Mouse (Mus musculus): Measurements from ENCODE around the gene Sec31b.

The Sec31b gene

GRCm38 (mm10) chr19:44545321-44546041 is at the start of gene Sec31b:
Gene Sec31b, minus strand, starts transcription at chr19:44545864.
- peak; percentile 18 for DNase-seq (ENCODE audit: extremely low read depth, insufficient read length, low spot score)

- DNase-seq (ENCODE audit: extremely low read depth, insufficient read length, low spot score): no peak
These were observed 48.5 kb upstream of the Sec31b start for GRCm38 (mm10) chr19:44594180-44594579.

- DNase-seq (ENCODE audit: extremely low read depth, insufficient read length, low spot score): no peak
These were observed 46.0 kb upstream of the Sec31b start for GRCm38 (mm10) chr19:44591638-44592037.

DNA sequence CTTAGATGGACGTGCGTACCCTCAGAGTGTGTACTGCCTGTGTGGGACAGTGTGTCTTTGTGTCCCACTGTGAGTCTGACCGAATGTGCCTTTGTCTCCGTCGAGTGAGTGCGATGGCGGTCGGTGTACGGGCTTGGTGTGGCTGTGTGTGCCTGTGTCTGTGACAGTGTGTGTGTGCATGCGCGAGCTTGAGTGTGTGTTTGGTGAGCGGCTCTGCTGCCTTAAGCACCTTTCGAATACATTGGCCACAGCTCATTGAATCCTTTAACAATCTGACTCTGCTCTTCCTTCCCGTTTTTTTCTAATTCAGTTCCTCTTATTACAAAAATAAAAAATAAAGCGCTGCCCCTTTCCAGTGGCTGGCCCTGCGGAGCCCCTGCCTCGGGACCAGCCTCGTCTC is 45.3 kb upstream of the Sec31b start:
- no peak for DNase-seq (ENCODE audit: extremely low read depth, insufficient read length, low spot score)

GRCm38 (mm10) chr19:44589591-44590223 is 44.0 kb upstream of the Sec31b start:
- DNase-seq (ENCODE audit: extremely low read depth, insufficient read length, low spot score): no peak

- no peak for DNase-seq (ENCODE audit: extremely low read depth, insufficient read length, low spot score)
These were observed 42.4 kb upstream of the Sec31b start for GRCm38 (mm10) chr19:44588036-44588435.

GRCm38 (mm10) chr19:44582638-44583309 is 37.1 kb upstream of the Sec31b start:
- DNase-seq (ENCODE audit: extremely low read depth, insufficient read length, low spot score): peak; percentile 76

DNA sequence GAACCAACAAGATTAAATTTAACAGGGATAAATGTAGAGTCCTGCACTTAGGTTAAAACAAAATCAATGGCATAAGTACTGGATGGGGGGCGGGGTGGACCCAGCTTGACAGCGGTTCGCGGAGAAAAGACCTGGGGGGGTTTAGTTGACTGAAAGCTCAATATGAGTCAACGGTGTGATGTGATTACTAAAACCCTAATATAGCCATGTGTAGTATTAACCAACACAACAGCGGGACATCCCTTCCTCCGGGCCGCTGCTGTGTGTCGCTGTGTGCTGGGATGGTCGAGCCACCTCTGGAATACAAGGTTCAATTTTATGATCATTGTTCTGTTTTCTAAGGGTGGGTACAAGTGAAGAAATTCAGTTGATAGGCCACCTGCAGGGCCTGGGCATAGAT is 36.4 kb upstream of the Sec31b start:
- DNase-seq (ENCODE audit: extremely low read depth, insufficient read length, low spot score): no peak

- no peak for DNase-seq (ENCODE audit: extremely low read depth, insufficient read length, low spot score)
These were observed 32.4 kb upstream of the Sec31b start for GRCm38 (mm10) chr19:44578038-44578437.

- no peak for DNase-seq (ENCODE audit: extremely low read depth, insufficient read length, low spot score)
These were observed 30.6 kb upstream of the Sec31b start for GRCm38 (mm10) chr19:44576275-44576674.

DNA sequence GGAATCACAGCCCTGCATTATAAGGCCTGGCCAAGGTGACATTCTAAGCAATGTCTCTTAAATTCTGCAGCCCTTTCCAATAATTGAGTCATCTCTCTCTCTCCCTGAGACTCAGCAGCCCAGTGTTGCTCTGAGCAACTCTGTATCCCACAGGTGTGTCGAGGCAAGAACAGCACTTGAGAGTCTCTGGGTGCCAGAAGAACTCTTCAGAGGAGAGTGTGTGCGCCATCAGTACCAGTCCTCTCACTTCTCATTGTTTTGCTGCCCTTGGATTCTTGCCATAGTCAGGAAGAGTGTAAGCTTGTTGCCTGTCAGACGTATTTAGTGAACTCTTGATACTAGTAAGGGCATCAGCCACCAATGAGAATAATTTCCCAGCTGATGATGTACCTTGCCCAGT is 22.1 kb upstream of the Sec31b start:
- DNase-seq (ENCODE audit: extremely low read depth, insufficient read length, low spot score): no peak

- DNase-seq (ENCODE audit: extremely low read depth, insufficient read length, low spot score): no peak
These were observed 18.3 kb upstream of the Sec31b start for GRCm38 (mm10) chr19:44564006-44564405.

DNA sequence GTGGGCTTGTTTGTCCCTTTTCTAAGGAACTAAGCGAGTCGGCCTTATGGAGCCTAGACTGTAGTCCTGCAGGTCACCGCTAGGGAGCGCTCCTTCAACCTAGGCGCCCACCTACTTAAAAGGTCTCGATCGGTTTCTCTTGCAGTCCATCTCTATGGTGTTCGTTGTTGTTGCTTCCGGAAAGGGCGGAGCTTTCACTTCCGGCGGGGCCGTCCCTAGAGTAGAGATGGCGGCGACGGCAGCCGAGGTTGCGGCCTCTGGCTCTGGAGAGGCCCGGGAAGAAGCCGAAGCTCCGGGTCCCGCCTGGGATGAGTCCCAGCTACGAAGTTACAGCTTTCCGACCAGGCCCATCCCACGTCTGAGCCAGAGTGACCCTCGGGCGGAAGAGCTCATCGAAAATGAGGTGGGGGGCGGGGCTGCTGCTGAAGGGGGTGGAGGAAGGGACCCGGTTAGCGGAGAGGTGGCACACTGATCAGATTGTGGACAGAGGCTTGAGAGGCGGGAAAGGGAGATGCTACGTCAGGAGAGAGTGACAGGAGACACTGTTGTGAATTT is 17.1 kb upstream of the Sec31b start, which contains the start of gene Hif1an:
Hif1an (plus strand) TSS at position 199 of the 555 bp plus-strand sequence.
- peak; percentile 88 for DNase-seq (ENCODE audit: extremely low read depth, insufficient read length, low spot score)

DNA sequence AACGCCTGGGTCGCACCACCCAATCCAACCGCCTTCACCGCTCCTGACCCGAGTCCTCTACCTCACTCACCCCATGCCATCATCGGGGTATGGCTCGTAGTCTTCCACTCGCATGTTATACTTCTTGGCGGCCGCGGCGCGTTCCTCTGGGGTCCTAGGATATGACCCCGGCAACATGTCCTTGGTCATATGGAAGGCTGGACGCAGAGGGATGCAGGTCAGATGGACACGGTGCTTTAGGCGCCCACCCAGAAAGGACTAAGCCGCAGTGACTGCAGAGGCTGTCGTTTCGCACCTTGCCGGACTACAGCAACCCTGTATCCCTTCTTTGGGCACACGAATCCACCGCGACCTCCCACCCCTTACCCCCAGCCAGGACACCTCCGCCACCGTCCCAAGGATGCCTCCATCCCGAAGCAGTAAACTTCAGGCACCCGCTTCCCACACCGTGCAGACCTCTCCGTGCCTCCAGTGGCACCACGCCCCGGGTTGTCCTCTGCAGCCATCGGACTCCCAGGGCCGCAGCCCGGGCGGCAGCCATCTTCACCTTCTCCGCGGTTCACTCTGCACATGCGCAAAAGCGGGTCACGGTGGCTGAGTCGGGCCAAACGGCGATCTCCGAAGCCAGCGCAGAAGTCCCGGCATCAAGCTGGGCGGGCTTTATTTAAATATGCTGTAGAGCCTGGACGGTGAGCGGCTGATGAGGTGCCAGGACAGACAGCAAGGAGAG is 9.4 kb upstream of the Sec31b start, which contains the start of gene Ndufb8:
Ndufb8 (minus strand) TSS at position 580 of the 730 bp plus-strand sequence.
- peak; percentile 91 for DNase-seq (ENCODE audit: extremely low read depth, insufficient read length, low spot score)

DNA sequence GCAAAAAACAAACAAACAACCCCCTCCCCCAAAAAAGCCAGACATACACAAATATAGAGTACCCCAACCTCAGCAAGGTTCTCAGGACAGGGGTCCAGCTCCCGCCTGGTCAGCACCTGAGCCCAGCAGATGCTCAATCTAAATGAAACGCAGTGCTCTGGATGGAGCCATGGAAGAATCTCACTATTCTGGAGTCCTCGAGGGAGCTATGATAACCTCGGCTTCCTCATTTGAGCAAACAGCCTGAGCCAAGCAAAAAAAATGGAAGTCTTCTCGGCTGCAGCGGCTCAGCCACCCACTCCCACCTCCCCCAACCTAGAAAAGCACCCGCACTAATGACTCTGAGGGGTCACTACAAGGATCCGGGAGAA is 8.8 kb upstream of the Sec31b start:
- peak; percentile 28 for DNase-seq (ENCODE audit: extremely low read depth, insufficient read length, low spot score)

- DNase-seq (ENCODE audit: extremely low read depth, insufficient read length, low spot score): no peak
These were observed 7.6 kb upstream of the Sec31b start for GRCm38 (mm10) chr19:44553286-44553685.

DNA sequence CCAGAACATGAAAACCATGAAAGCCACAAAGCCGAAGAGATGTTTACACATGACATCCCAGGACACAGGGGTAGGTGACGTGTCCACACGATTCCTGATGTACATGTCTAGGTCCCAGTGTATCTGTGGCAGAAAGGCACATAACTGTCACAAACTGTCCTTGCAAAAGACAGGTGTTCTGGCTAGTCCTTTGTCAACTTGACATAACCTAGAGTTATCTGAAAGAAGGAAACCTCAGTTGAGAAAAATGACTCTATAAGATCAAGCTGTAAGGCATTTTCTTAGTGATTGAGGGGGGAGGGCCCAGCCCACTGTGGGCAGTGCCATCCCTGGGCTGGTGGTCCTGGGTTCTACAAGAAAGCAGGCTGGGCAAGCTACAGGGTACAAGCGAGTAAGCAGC is 7.1 kb upstream of the Sec31b start, which contains the start of gene Gm20538:
Gm20538 (minus strand) TSS at position 101 of the 400 bp plus-strand sequence.
- no peak for DNase-seq (ENCODE audit: extremely low read depth, insufficient read length, low spot score)

DNA sequence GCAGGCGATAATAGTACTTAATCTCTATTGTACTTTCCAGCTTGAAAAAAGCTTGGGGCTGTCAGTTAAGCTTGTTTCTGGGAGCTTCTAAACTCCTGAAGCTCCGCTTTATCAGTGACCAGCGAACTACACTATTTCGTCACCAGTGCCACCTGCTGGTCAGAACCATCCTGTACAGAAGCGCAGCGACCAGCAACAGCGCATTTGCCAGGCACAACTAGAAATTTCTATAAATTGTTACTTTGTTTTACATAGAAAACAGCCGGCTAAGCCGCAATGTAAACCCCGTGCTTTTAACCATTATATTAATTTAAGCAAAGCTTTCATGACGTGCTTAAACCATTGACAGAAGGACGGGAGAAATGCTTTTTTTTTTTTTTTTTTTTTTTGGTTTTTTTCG is 889 bp downstream of the Sec31b start:
- peak; percentile 27 for DNase-seq (ENCODE audit: extremely low read depth, insufficient read length, low spot score)

DNA sequence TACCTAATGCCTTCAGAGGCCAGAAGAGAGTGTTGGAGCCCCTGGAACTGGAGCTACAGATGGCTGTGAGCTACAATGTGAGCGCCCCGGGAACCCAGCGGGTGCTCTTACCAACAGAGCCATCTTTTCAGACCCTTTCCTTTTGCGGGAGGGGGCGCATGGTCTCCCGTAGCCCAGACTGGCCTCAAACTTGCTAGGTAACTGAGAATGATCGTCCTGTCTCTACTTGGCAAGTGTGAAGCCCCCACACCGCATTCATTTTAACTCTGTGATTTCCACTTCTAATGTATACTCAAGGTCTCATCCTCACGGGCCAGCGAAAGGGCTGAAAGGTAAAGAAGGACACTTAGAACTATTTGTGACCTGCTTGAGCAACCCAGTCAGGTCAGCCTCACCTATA is 1.3 kb downstream of the Sec31b start:
- DNase-seq (ENCODE audit: extremely low read depth, insufficient read length, low spot score): no peak

- no peak for DNase-seq (ENCODE audit: extremely low read depth, insufficient read length, low spot score)
These were observed 2.9 kb downstream of the Sec31b start for GRCm38 (mm10) chr19:44542694-44543178.

Measured in 3134 (cell line).